Mouse (Mus musculus): ENCODE data around the gene Ankar. TPM values are rescaled to one million over a fixed set of nuclear protein-coding genes. Genes with fewer than 3 reads are reported as not detected.

Ankar gene
- not detected in 2 replicates for polyA plus RNA-seq (2015; fragmentation: Nextera tagmentation; extraction: Ambion mirVana)

GRCm38 (mm10) chr1:72700479-72700878 is at the start of gene Ankar:
Gene Ankar (minus strand): TSS chr1:72700579.

GRCm38 (mm10) chr1:72710753-72711653 is 10.6 kb upstream of the Ankar start, which contains the start of gene Rpl37a:
Gene Rpl37a (plus strand): TSS chr1:72711290.

Other genes starting within 250 kb of the Ankar start
- gene March4, start 163.6 kb downstream of the Ankar start, polyA plus RNA-seq (2015; fragmentation: Nextera tagmentation; extraction: Ambion mirVana): 1.0 and 4.6 TPM in 2 replicates
- 14.0 and 20.8 TPM in 2 replicates for gene Smarcal1, start 117.3 kb downstream of the Ankar start, polyA plus RNA-seq (2015; fragmentation: Nextera tagmentation; extraction: Ambion mirVana)
- gene Rpl37a, start 10.7 kb upstream of the Ankar start, polyA plus RNA-seq (2015; fragmentation: Nextera tagmentation; extraction: Ambion mirVana): 2,480 and 3,135 TPM in 2 replicates
- gene Igfbp2, start 123.9 kb upstream of the Ankar start, polyA plus RNA-seq (2015; fragmentation: Nextera tagmentation; extraction: Ambion mirVana): 102 and 146 TPM in 2 replicates
- gene Igfbp5, start 174.3 kb upstream of the Ankar start, polyA plus RNA-seq (2015; fragmentation: Nextera tagmentation; extraction: Ambion mirVana): 40.6 and 49.4 TPM in 2 replicates

Measured in adrenal gland, postnatal 0 days (tissue).